Mouse (Mus musculus): ENCODE results near the gene Vmn1r36. TPM values are rescaled to one million over a fixed set of nuclear protein-coding genes. Genes with fewer than 3 reads are reported as not detected.
"Not testable (repeated sequence)": the region's sequence is repeated elsewhere in the genome, so short reads cannot be mapped to it uniquely, and the experiment has no call there.

Vmn1r36 gene
- not detected in 2 replicates for polyA plus RNA-seq (2012; rRNA removed)

DNA sequence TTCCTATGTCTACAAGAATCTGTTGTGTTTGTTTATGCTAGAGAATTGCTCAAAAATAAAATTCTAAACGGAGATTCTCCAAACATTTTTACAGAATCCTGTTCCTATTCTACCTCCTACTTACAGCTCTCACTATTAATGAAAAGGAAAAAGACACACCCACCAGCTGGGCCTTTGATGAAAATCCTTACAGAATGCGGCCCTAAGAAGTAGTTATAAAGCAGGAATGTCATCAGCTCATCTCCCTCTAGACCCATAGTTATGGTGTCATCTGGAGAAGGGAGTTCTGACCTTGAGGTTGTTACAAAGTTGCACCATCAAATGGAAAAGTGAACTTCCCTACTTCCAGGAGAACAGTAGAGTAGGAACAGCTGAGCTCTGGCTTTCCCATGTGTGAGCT lies at the start of gene Vmn1r36:
Vmn1r36 (minus strand) TSS at position 101 of the 400 bp plus-strand sequence.
- not testable (repeated sequence) for DNase-seq (ENCODE audit: extremely low spot score in 1 of 2, low spot score in 1 of 2)

DNA sequence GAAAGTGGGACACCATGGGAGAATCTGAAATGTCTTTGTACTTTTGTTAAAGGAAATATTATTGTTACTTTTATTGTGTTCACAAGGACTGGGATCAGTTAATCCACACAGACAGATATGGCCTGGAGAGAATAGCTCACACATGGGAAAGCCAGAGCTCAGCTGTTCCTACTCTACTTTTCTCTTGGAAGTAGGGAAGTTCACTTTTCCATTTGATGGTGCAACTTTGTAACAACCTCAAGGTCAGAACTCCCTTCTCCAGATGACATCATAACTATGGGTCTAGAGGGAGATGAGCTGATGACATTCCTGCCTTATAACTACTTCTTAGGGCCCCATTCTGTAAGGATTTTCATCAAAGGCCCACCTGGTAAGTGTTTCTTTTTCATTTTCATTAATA lies 10.1 kb upstream of the Vmn1r36 start, which contains the start of gene Vmn1r37:
Vmn1r37 (plus strand) TSS at position 301 of the 400 bp plus-strand sequence.
- not testable (repeated sequence) for DNase-seq (ENCODE audit: extremely low spot score in 1 of 2, low spot score in 1 of 2)

DNA sequence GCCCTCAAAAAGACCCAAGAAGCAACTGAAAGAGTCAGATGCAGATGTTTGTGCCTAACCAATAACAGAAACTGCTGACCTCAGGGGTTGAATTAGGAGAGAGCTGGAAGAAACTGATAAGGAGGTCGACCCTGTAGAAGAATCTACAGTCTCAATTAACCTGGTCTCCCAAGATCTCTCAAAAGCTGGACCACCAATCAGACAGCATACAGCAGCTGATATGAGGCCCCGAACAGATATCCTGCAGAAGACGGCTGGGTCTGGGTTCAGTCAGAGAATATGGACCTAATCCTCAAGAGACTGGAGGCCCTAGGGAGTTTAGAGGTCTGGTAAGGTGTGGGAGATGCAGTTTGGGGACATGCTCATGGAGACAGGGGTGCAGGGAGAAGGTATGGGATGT lies 5.1 kb downstream of the Vmn1r36 start:
- DNase-seq (ENCODE audit: extremely low spot score in 1 of 2, low spot score in 1 of 2): no peak

DNA sequence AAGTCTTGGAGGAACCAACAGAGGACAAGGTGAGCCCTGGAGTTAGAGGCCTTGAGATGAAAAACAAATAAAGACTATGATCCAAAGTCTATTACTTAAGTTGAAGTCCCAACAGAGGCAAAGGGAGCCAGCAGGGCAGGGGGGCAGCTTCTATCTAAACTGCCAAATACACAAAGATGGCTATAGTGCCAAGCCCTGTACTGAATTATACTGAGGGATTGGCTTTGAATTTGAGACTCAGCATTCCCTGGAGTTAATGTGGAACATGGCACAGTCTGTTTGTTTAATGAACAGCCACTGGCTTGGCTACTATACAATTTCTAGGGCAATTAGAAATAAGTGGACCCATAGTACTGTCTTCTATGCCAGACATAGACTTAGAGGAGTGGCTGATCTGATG lies 10.1 kb downstream of the Vmn1r36 start:
- DNase-seq (ENCODE audit: extremely low spot score in 1 of 2, low spot score in 1 of 2): no peak

DNA sequence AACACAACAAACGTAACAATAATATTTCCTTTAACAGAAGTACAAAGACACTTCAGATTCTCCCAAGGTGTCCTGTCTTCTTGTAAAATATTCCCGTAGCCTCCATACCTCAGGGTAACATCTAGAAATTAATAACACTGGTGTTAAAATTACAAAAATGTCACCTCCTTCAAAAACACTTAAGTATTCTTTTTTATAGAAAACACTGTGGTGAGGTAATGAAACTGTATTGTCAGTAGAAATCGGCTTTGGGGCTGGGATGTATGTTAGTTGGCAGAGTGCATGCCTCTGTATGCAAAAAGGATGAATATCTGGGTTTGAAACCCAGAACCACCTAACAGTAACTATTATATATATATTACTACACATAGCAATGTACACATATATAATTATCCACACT lies 33.2 kb downstream of the Vmn1r36 start, which contains the start of gene Vmn1r35:
Vmn1r35 (minus strand) TSS at position 101 of the 400 bp plus-strand sequence.
- DNase-seq (ENCODE audit: extremely low spot score in 1 of 2, low spot score in 1 of 2): no peak

Other genes starting within 250 kb of the Vmn1r36 start
- 9.5 TPM in 2 replicates for gene Mad2l1, start 183.8 kb downstream of the Vmn1r36 start, polyA plus RNA-seq (2012; rRNA removed)
- not detected in 2 replicates for gene Vmn1r32, start 159.1 kb downstream of the Vmn1r36 start, polyA plus RNA-seq (2012; rRNA removed)
- not detected in 2 replicates for gene Vmn1r33, start 100.9 kb downstream of the Vmn1r36 start, polyA plus RNA-seq (2012; rRNA removed)
- gene Vmn1r34, start 75.3 kb downstream of the Vmn1r36 start, polyA plus RNA-seq (2012; rRNA removed): not detected in 2 replicates
- not detected in 2 replicates for gene Vmn1r35, start 33.3 kb downstream of the Vmn1r36 start, polyA plus RNA-seq (2012; rRNA removed)
- not detected in 2 replicates for gene Vmn1r37, start 10.2 kb upstream of the Vmn1r36 start, polyA plus RNA-seq (2012; rRNA removed)
- gene Vmn1r38, start 63.5 kb upstream of the Vmn1r36 start, polyA plus RNA-seq (2012; rRNA removed): not detected in 2 replicates
- gene Vmn1r39, start 91.4 kb upstream of the Vmn1r36 start, polyA plus RNA-seq (2012; rRNA removed): not detected in 2 replicates
- 40.5 and 49.5 TPM in 2 replicates for gene Gng12, start 177.2 kb upstream of the Vmn1r36 start, polyA plus RNA-seq (2012; rRNA removed)

Data from frontal cortex, adult 2 months (tissue).